ENCODE assay signal across 22 mouse cellular contexts in genomic region chr2:58485683-58486082, GRCm38 (mm10). TPM values are rescaled to one million over a fixed set of nuclear protein-coding genes. Genes with fewer than 3 reads are reported as not detected.
DNase-seq lines count a peak whose midpoint lies in the region; ATAC-seq and TF ChIP-seq lines count a peak whose summit lies in the region.
"Had no signal": no experiment of that assay in that cellular context is flagged by ENCODE, and none has a peak within 500 bp of the region (broad histone marks: within the 10 kb centered on the region; RNA-seq: fewer than 3 reads in every experiment).

No protein-coding gene starts in this region.

- intact Hi-C loops in gastrocnemius, postnatal 14 days (cut with DNase I; ENCODE audit: low total_unique reads): loop anchor here (5.0 kb wide), 1 partner anchor 82 kb away; the partner anchor contains the start of genes Acvr1 and Upp2

- peak overlapping the region; percentile 16; the same call in 1 of the 2 replicates for H3K27ac ChIP-seq in embryonic facial prominence, embryonic 13.5 days
- H3K27ac ChIP-seq in embryonic facial prominence, embryonic 10.5 days (replicated peaks): no peak overlapping the region
- H3K27ac ChIP-seq in lung, embryonic 15.5 days: peak overlapping the region; percentile 54
- H3K27ac ChIP-seq in stomach, embryonic 15.5 days: peak overlapping the region; percentile 55; the same call in 1 of the 2 replicates
- H3K27ac ChIP-seq: liver, embryonic 13.5 days; midbrain, embryonic 12.5 days had no signal

- TF ChIP-seq CTCF in brain, embryonic 14.5 days (IDR thresholded peaks at IDR 0.05; ENCODE audit: borderline replicate concordance, extremely low read depth, insufficient read depth, insufficient read length): no peak

- no peak for ATAC-seq in embryonic facial prominence, embryonic 13.5 days (ENCODE audit: insufficient number of reproducible peaks, insufficient read depth, low FRiP score, low TSS enrichment, low read depth)
- ATAC-seq in lung, embryonic 15.5 days (ENCODE audit: borderline replicate concordance, extremely low read depth, low FRiP score, low TSS enrichment): no peak
- no peak for ATAC-seq in stomach, embryonic 15.5 days (ENCODE audit: insufficient read depth, low FRiP score, low read depth)
- no peak for ATAC-seq in monocyte, adult 5-6 weeks (replicated peaks; ENCODE audit: insufficient number of reproducible peaks, low FRiP score, low TSS enrichment, poor library complexity, severe bottlenecking)

- peaks cover 35% of the 10 kb centered on the region for H3K4me1 ChIP-seq in embryonic facial prominence, embryonic 13.5 days
- H3K4me1 ChIP-seq in embryonic facial prominence, embryonic 10.5 days: peaks cover 16% of the 10 kb centered on the region
- H3K4me1 ChIP-seq in lung, embryonic 15.5 days: peaks cover 47% of the 10 kb centered on the region
- H3K4me1 ChIP-seq in stomach, embryonic 15.5 days: peaks cover 33% of the 10 kb centered on the region

- peaks cover 3% of the 10 kb centered on the region; the same call in 1 of the 2 replicates for H3K36me3 ChIP-seq in embryonic facial prominence, embryonic 13.5 days
- peaks cover 12% of the 10 kb centered on the region for H3K36me3 ChIP-seq in embryonic facial prominence, embryonic 10.5 days (replicated peaks)
- no peaks in the 10 kb centered on the region for H3K36me3 ChIP-seq in lung, embryonic 15.5 days
- H3K36me3 ChIP-seq in stomach, embryonic 15.5 days: no peaks in the 10 kb centered on the region
- H3K36me3 ChIP-seq: liver, embryonic 13.5 days; midbrain, embryonic 12.5 days had no signal

- no peak overlapping the region for H3K4me3 ChIP-seq in embryonic facial prominence, embryonic 13.5 days
- no peak overlapping the region for H3K4me3 ChIP-seq in embryonic facial prominence, embryonic 10.5 days
- H3K4me3 ChIP-seq in lung, embryonic 15.5 days: no peak overlapping the region
- H3K4me3 ChIP-seq in stomach, embryonic 15.5 days (replicated peaks): no peak overlapping the region
- H3K4me3 ChIP-seq: erythroblast, embryonic 14.5 days; liver, embryonic 13.5 days; midbrain, embryonic 12.5 days had no signal

- no peak for TF ChIP-seq POLR2A in brain, embryonic 14.5 days (IDR thresholded peaks at IDR 0.05; ENCODE audit: borderline replicate concordance, extremely low read depth, insufficient read depth, insufficient read length, poor library complexity, severe bottlenecking)

- H3K9me3 ChIP-seq in embryonic facial prominence, embryonic 13.5 days: no peaks in the 10 kb centered on the region
- no peaks in the 10 kb centered on the region for H3K9me3 ChIP-seq in embryonic facial prominence, embryonic 10.5 days
- H3K9me3 ChIP-seq in lung, embryonic 15.5 days: no peaks in the 10 kb centered on the region
- no peaks in the 10 kb centered on the region for H3K9me3 ChIP-seq in stomach, embryonic 15.5 days
- H3K9me3 ChIP-seq: liver, embryonic 13.5 days; midbrain, embryonic 12.5 days had no signal

- H3K4me2 ChIP-seq in embryonic facial prominence, embryonic 13.5 days: no peak overlapping the region
- H3K4me2 ChIP-seq in lung, embryonic 15.5 days: no peak overlapping the region
- no peak overlapping the region for H3K4me2 ChIP-seq in stomach, embryonic 15.5 days
- H3K4me2 ChIP-seq: liver, embryonic 13.5 days; midbrain, embryonic 12.5 days had no signal

- H3K9ac ChIP-seq in embryonic facial prominence, embryonic 13.5 days: no peak overlapping the region
- no peak overlapping the region for H3K9ac ChIP-seq in lung, embryonic 15.5 days
- no peak overlapping the region for H3K9ac ChIP-seq in stomach, embryonic 15.5 days
- H3K9ac ChIP-seq: liver, embryonic 13.5 days; midbrain, embryonic 12.5 days had no signal

- no peaks in the 10 kb centered on the region for H3K27me3 ChIP-seq in embryonic facial prominence, embryonic 13.5 days
- no peaks in the 10 kb centered on the region for H3K27me3 ChIP-seq in embryonic facial prominence, embryonic 10.5 days (replicated peaks; ENCODE audit: low read depth, poor library complexity, severe bottlenecking)
- H3K27me3 ChIP-seq in lung, embryonic 15.5 days: no peaks in the 10 kb centered on the region
- no peaks in the 10 kb centered on the region for H3K27me3 ChIP-seq in stomach, embryonic 15.5 days (replicated peaks)
- H3K27me3 ChIP-seq: liver, embryonic 13.5 days; midbrain, embryonic 12.5 days had no signal

- WGBS in embryonic facial prominence, embryonic 13.5 days: 81% methylated on average over 3 of the region's 3 CpGs
- 93% methylated on average over 3 of the region's 3 CpGs for WGBS in embryonic facial prominence, embryonic 10.5 days
- WGBS in lung, embryonic 15.5 days: 70% methylated on average over 3 of the region's 3 CpGs
- 81% methylated on average over 3 of the region's 3 CpGs for WGBS in stomach, embryonic 15.5 days

- DNase-seq in embryonic facial prominence, embryonic 10.5 days (ENCODE audit: low spot score): no peak
- DNase-seq in lung, postnatal 36 days: no peak
- peak; percentile 39 for DNase-seq in brain, embryonic 14.5 days (ENCODE audit: low read depth)
- no peak for DNase-seq in gastrocnemius, postnatal 14 days
- DNase-seq: cerebellum, adult 11-12 months; kidney, postnatal 36 days; liver, embryonic 13.5 days; thymus, adult 18-20 months had no signal

RNA-seq across cellular contexts. Expression of gene Gm17409, which starts 15.8 kb away (rescaled TPM):
- polyA plus RNA-seq in embryonic facial prominence, embryonic 13.5 days (2015; fragmentation: Nextera tagmentation; extraction: Ambion mirVana): not detected in 2 replicates
- 0.16 TPM in 1 of 2 replicates, not detected in the other for polyA plus RNA-seq in embryonic facial prominence, embryonic 10.5 days (2016; fragmentation: Nextera tagmentation; extraction: Ambion mirVana)
- polyA plus RNA-seq in lung, embryonic 15.5 days (2015; fragmentation: Nextera tagmentation; extraction: Ambion mirVana): not detected in 2 replicates
- polyA plus RNA-seq in brain, embryonic 14.5 days (2012; rRNA removed): not detected in 2 replicates
- not detected in 2 replicates for polyA plus RNA-seq in stomach, embryonic 15.5 days (2015; fragmentation: Nextera tagmentation; extraction: Ambion mirVana)
- total RNA-seq in gastrocnemius, postnatal 14 days (2021): not detected
- total RNA-seq in monocyte, adult 5-6 weeks (2017): not detected in 3 replicates
- total RNA-seq: adrenal gland, adult 18-20 months; gastrocnemius, postnatal 4 days; heart, postnatal 25 days; layer of hippocampus, postnatal 14 days; left cerebral cortex, postnatal 25 days had no signal
- polyA plus RNA-seq: cortical plate, adult 2 months; erythroblast, embryonic 14.5 days; kidney, adult 2 months; liver, embryonic 13.5 days; midbrain, embryonic 12.5 days; spleen, adult 2 months had no signal
